Mouse (Mus musculus) heart, postnatal 10 days (tissue): ENCODE data around the gene Zfp326. TPM values are rescaled to one million over a fixed set of nuclear protein-coding genes. Genes with fewer than 3 reads are reported as not detected.

Source experiments
- DNase-seq, 2 experiments: peaks; one replicate each; pipeline ENCODE4 v3.0.0; 2021
- intact Hi-C: fragments of 180-260 bp; cut with DNase I; formaldehyde crosslinking; loops from one replicate; pipeline ENCODE4 v1.15.1; 2025
- total RNA-seq, 2 experiments: library from RNA; stranded (reverse); gene quantifications; 2 replicates each; pipeline ENCODE4 v1.2.3; 2021

Zfp326 gene
- total RNA-seq, 2 experiments from 2014 or later, result 21.1 to 21.9 TPM

GRCm38 (mm10) chr5:105925568-105926255 lies 49.3 kb downstream of the Zfp326 start:
- intact Hi-C loops, result loop anchor here (5.0 kb wide), 1 partner anchor 537 kb away; no protein-coding TSS in a partner anchor

GRCm38 (mm10) chr5:105930282-105930681 lies 53.9 kb downstream of the Zfp326 start:
- DNase-seq, result peak in 1 of 2 experiments; percentile 34
- intact Hi-C loops, result loop anchor here (5.0 kb wide), 1 partner anchor 47 kb away; no protein-coding TSS in a partner anchor

More at GRCm38 (mm10) chr5:105925568-105926255, 49.3 kb downstream of the Zfp326 start:
- no peak for DNase-seq

- intact Hi-C loops, result loop anchor here (5.0 kb wide), 1 partner anchor 45 kb away; no protein-coding TSS in a partner anchor
- no peak for DNase-seq
Measured at GRCm38 (mm10) chr5:105932392-105932791, 56.0 kb downstream of the Zfp326 start.

GRCm38 (mm10) chr5:105941951-105942350 lies 65.6 kb downstream of the Zfp326 start:
- DNase-seq, result peak; percentile 7 to 28
- intact Hi-C loops, result no loop called here

Other genes starting within 250 kb of the Zfp326 start
- gene Lrrc8d, start 176.6 kb upstream of the Zfp326 start, total RNA-seq, result 10 to 100 TPM; 18.7 to 19.5 TPM